Mouse (Mus musculus): Measurements from ENCODE around the gene Mta1. TPM values are rescaled to one million over a fixed set of nuclear protein-coding genes. Genes with fewer than 3 reads are reported as not detected.

The Mta1 gene
- total RNA-seq, 2 experiments from 2014 or later: 36.2 to 41.5 TPM

- intact Hi-C loops (cut with DNase I): loop anchor here (5.0 to 10.0 kb wide), 2 partner anchors 93 to 226 kb away; no protein-coding TSS in a partner anchor
- peak; percentile 75 for DNase-seq
- no peak overlapping the region for H3K4me3 ChIP-seq
- no peak for TF ChIP-seq CTCF (IDR thresholded peaks at IDR 0.05)
- H3K27ac ChIP-seq: peak overlapping the region; percentile 85
These were observed 2.5 kb downstream of the Mta1 start for GRCm38 (mm10) chr12:113100448-113101076.

- DNase-seq: peak; percentile 19
- intact Hi-C loops (cut with DNase I): loop anchor here (5.0 to 10.0 kb wide), 2 partner anchors 94 to 227 kb away; no protein-coding TSS in a partner anchor
- H3K4me3 ChIP-seq: no peak overlapping the region
- no peak for TF ChIP-seq CTCF (IDR thresholded peaks at IDR 0.05)
- H3K27ac ChIP-seq: peak overlapping the region; percentile 85
These were observed 3.3 kb downstream of the Mta1 start for GRCm38 (mm10) chr12:113101251-113101960.

GRCm38 (mm10) chr12:113102461-113102860, 4.4 kb downstream of the Mta1 start:
- intact Hi-C loops (cut with DNase I): loop anchor here (5.0 to 10.0 kb wide), 2 partner anchors 95 to 228 kb away; no protein-coding TSS in a partner anchor
- Histone ChIP-seq H3K27ac (peak overlapping the region; percentile 20; the same call in 1 of the 2 replicates), H3K4me3 (no peak overlapping the region)
- peak; percentile 76 for DNase-seq
- TF ChIP-seq CTCF (IDR thresholded peaks at IDR 0.05): peak; percentile 71

- intact Hi-C loops (cut with DNase I): loop anchor here (5.0 to 10.0 kb wide), 2 partner anchors 97 to 229 kb away; no protein-coding TSS in a partner anchor
These were observed 5.9 kb downstream of the Mta1 start for GRCm38 (mm10) chr12:113103846-113104451.

GRCm38 (mm10) chr12:113106386-113106785, 8.3 kb downstream of the Mta1 start:
- intact Hi-C loops (cut with DNase I): loop anchor here (10.0 kb wide), 1 partner anchor 232 kb away; no protein-coding TSS in a partner anchor
- Histone ChIP-seq H3K27ac (peak overlapping the region; percentile 52), H3K4me3 (no peak overlapping the region)
- no peak for TF ChIP-seq CTCF (IDR thresholded peaks at IDR 0.05)
- no peak for DNase-seq

More at GRCm38 (mm10) chr12:113103846-113104451, 5.9 kb downstream of the Mta1 start:
- peak; percentile 32 for DNase-seq
- Histone ChIP-seq H3K27ac (no peak overlapping the region), H3K4me3 (no peak overlapping the region)
- peak; percentile 40 for TF ChIP-seq CTCF (IDR thresholded peaks at IDR 0.05)

- H3K4me3 ChIP-seq: no peak overlapping the region
- TF ChIP-seq CTCF (IDR thresholded peaks at IDR 0.05): no peak
- DNase-seq: no peak
- peak overlapping the region; percentile 35; the same call in 1 of the 2 replicates for H3K27ac ChIP-seq
- intact Hi-C loops (cut with DNase I): loop anchor here (10.0 kb wide), 1 partner anchor 233 kb away; no protein-coding TSS in a partner anchor
These were observed 9.5 kb downstream of the Mta1 start for GRCm38 (mm10) chr12:113107431-113108124.

GRCm38 (mm10) chr12:113108528-113109283, 10.6 kb downstream of the Mta1 start:
- TF ChIP-seq CTCF (IDR thresholded peaks at IDR 0.05): no peak
- no peak for DNase-seq
- intact Hi-C loops (cut with DNase I): loop anchor here (10.0 kb wide), 1 partner anchor 234 kb away; no protein-coding TSS in a partner anchor
- Histone ChIP-seq H3K4me3 (no peak overlapping the region), H3K27ac (peak overlapping the region; percentile 13; the same call in 1 of the 2 replicates)

GRCm38 (mm10) chr12:113109801-113110200, 11.7 kb downstream of the Mta1 start:
- DNase-seq: no peak
- Histone ChIP-seq H3K27ac (no peak overlapping the region), H3K4me3 (no peak overlapping the region)
- intact Hi-C loops (cut with DNase I): loop anchor here (10.0 kb wide), 1 partner anchor 235 kb away; no protein-coding TSS in a partner anchor
- TF ChIP-seq CTCF (IDR thresholded peaks at IDR 0.05): no peak

GRCm38 (mm10) chr12:113114141-113114540, 16.1 kb downstream of the Mta1 start:
- DNase-seq: no peak
- TF ChIP-seq CTCF (IDR thresholded peaks at IDR 0.05): no peak
- no peak overlapping the region for H3K4me3 ChIP-seq
- intact Hi-C loops (cut with DNase I): no loop called here
- no peak overlapping the region for H3K27ac ChIP-seq

GRCm38 (mm10) chr12:113114856-113115538, 16.9 kb downstream of the Mta1 start:
- no peak for TF ChIP-seq CTCF (IDR thresholded peaks at IDR 0.05)
- intact Hi-C loops (cut with DNase I): no loop called here
- DNase-seq: no peak
- Histone ChIP-seq H3K4me3 (no peak overlapping the region), H3K27ac (no peak overlapping the region)
